Comparison of ENCODE assay signal across 8 mouse cellular contexts in the genomic region with DNA sequence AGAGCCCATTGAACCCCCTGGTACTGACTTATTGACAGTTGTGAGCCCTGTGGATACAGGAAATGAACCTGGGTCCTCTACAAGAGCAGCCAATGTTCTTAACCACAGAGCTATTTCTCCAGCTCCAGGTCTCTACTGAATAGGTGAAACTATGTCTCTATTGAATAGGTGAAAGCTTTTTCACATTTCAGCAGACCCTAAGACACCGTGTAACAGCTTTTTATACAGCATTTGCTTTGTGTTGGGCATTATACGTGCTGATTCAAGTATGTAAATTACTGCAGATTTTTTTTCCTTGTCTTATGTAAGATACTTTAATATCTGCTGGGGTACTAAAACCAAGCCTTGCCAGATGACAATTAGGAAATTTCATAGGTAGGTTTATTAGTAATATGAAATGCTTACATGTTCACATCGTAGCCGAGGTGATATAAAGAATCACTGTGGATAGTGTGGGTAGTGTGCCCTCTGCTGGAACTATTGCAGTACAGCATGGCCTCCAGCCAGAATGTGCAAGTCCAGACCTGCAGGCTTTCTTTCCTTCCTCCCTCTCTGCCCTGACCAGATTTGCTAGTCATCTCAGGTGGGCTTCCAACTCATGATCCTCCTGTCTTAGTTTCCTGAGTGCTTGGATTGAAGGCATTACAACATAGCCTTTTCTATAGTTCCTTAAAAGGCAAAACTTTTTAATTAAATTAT. TPM values are rescaled to one million over a fixed set of nuclear protein-coding genes. Genes with fewer than 3 reads are reported as not detected.
A peak's percentile ranks its signal among the peaks of the same experiment; 100 is the strongest.
DNase-seq lines count a peak whose midpoint lies in the region; ATAC-seq and TF ChIP-seq lines count a peak whose summit lies in the region.

No protein-coding gene starts in this region.

- no peak overlapping the region for H3K9ac ChIP-seq in intestine, postnatal 0 days (ENCODE audit: low read depth, low read length)

- H3K4me1 ChIP-seq in spleen, adult 2 months (ENCODE audit: control insufficient read depth, insufficient read depth, insufficient read length): no peaks in the 10 kb centered on the region
- no peaks in the 10 kb centered on the region for H3K4me1 ChIP-seq in intestine, postnatal 0 days (replicated peaks; ENCODE audit: control insufficient read depth, insufficient read depth, low read length)

- H3K27me3 ChIP-seq in spleen, adult 2 months (ENCODE audit: control insufficient read depth, insufficient read depth, low read length): no peaks in the 10 kb centered on the region
- no peaks in the 10 kb centered on the region for H3K27me3 ChIP-seq in intestine, postnatal 0 days (replicated peaks; ENCODE audit: control insufficient read depth, insufficient read depth, low read length)
- no peaks in the 10 kb centered on the region for H3K27me3 ChIP-seq in splenic B cell, adult 2 months (ENCODE audit: control insufficient read depth, insufficient read depth, low read length, poor library complexity, severe bottlenecking)

- peak; percentile 64; the same call in 1 of the 2 replicates for TF ChIP-seq CTCF in spleen, adult 2 months (IDR thresholded peaks at IDR 0.05; ENCODE audit: extremely low read depth, insufficient read depth, insufficient read length, insufficient replicate concordance)
- TF ChIP-seq CTCF in intestine, postnatal 0 days (IDR thresholded peaks at IDR 0.05; ENCODE audit: low read depth): peak; percentile 91

- no peak overlapping the region for H3K4me3 ChIP-seq in spleen, adult 2 months (ENCODE audit: extremely low read depth, insufficient read depth, insufficient read length)
- no peak overlapping the region for H3K4me3 ChIP-seq in intestine, postnatal 0 days (ENCODE audit: low read depth, low read length)

- WGBS in spleen, adult 2 months: 47% methylated on average over 4 of the region's 4 CpGs
- WGBS in intestine, postnatal 0 days: 47% methylated on average over 4 of the region's 4 CpGs

- no peaks in the 10 kb centered on the region for H3K9me3 ChIP-seq in intestine, postnatal 0 days (ENCODE audit: control insufficient read depth)

- no peak overlapping the region for H3K4me2 ChIP-seq in intestine, postnatal 0 days (replicated peaks; ENCODE audit: low read depth)

- H3K36me3 ChIP-seq in spleen, adult 2 months (ENCODE audit: control insufficient read depth, insufficient read depth, low read length): no peaks in the 10 kb centered on the region
- H3K36me3 ChIP-seq in intestine, postnatal 0 days (ENCODE audit: control insufficient read depth, insufficient read depth): no peaks in the 10 kb centered on the region
- H3K36me3 ChIP-seq in splenic B cell, adult 2 months (ENCODE audit: control insufficient read depth, insufficient read depth, low read length, poor library complexity, severe bottlenecking): no peaks in the 10 kb centered on the region

- H3K27ac ChIP-seq in spleen, adult 2 months (ENCODE audit: insufficient read depth, low read length): no peak overlapping the region
- no peak overlapping the region for H3K27ac ChIP-seq in intestine, postnatal 0 days (ENCODE audit: low read depth, low read length)

- intact Hi-C loops in left cerebral cortex, postnatal 25 days (cut with DNase I): loop anchor here (1.0 to 5.0 kb wide), 2 partner anchors 275 to 321 kb away; no protein-coding TSS in a partner anchor

- ATAC-seq in intestine, postnatal 0 days: no peak
- ATAC-seq in monocyte, adult 5-6 weeks (replicated peaks; ENCODE audit: insufficient number of reproducible peaks, low FRiP score, low TSS enrichment, poor library complexity, severe bottlenecking): 0 out of 2 replicates have a peak, but pooled peaks have one; percentile 40

- peak; percentile 15 to 38 for DNase-seq in spleen, adult 2 months (ENCODE audit: low read depth in 1 of 2, low spot score in 2 of 2)
- no peak for DNase-seq in spleen, adult 12 weeks (ENCODE audit: low spot score)
- DNase-seq in cerebellum, adult 18-20 months: peak; percentile 47 to 60
- peak; percentile 74 for DNase-seq in forelimb bud, embryonic 11.5 days (ENCODE audit: low read depth, low spot score)
- DNase-seq in left cerebral cortex, postnatal 25 days (ENCODE audit: low spot score in 2 of 2): peak; percentile 75 to 85
- DNase-seq in splenic B cell, adult 2 months (ENCODE audit: low read depth, low spot score): peak; percentile 75

- TF ChIP-seq POLR2A in spleen, adult 2 months (IDR thresholded peaks at IDR 0.05; ENCODE audit: low read depth, low read length): no peak

RNA-seq across cellular contexts. Expression of a gene that starts 37.6 kb away (rescaled TPM):
- polyA plus RNA-seq in spleen, adult 2 months (2012; rRNA removed): 0.41 and 0.53 TPM in 2 replicates
- 2.8 and 3.1 TPM in 2 replicates for polyA plus RNA-seq in intestine, postnatal 0 days (2015; fragmentation: Nextera tagmentation; extraction: Ambion mirVana)
- under 1 TPM; 0.69 to 0.73 TPM for total RNA-seq in left cerebral cortex, postnatal 25 days (2021)
- not detected in 3 replicates for total RNA-seq in monocyte, adult 5-6 weeks (2017)
